Mouse (Mus musculus) embryo, embryonic 9.5 days (tissue): Measurements from ENCODE around the gene Atrnl1.

Source experiments
- DNase-seq: peaks from one replicate; pipeline ENCODE4 v3.0.0-alpha.2; 2017; ENCODE audit errors: extremely low spot score

Atrnl1 gene

GRCm38 (mm10) chr19:58072846-58073245 lies 462.0 kb downstream of the Atrnl1 start:
- no peak for DNase-seq

DNA sequence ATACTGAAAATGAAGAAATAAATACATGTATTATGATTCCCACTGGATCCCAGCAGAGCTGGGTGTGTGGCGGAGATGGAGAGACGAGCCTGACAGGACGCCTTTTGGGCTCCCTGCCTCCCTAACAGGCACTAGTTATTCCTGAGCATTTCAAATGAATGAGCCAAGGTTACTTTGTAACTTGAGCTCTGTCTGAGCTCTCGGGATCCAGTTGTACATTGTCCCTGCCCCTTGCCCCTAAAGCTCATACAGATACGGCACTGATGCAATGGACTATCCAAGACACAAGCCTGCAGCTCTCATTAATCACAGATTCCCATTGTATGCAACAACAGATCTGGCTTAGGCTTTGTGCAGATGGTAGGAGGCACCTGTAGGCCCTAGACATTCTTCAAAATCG lies 464.4 kb downstream of the Atrnl1 start:
- no peak for DNase-seq

- no peak for DNase-seq
Observed at GRCm38 (mm10) chr19:58076961-58077371, 466.1 kb downstream of the Atrnl1 start.

- no peak for DNase-seq
Observed at GRCm38 (mm10) chr19:58077529-58078070, 466.8 kb downstream of the Atrnl1 start.

DNA sequence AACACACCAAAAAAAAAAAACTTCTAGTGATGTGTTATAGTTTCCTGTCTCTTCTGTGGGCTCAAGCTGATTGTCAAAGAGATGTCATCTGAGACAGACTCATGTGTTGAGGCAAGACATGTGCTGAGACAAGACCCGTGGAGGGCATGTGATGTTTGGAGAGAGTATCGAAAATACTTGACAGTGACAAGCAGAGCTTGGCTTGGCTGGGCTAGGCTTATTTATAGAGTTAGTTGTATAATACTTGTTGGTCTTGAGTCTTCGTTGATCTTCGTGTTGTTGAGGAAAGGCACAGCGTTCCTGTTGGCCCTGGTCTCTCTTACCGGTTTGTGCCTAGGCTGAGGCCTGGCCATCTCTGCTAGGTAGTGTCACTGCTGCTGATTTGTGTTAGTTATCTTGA lies 469.3 kb downstream of the Atrnl1 start:
- no peak for DNase-seq

GRCm38 (mm10) chr19:58082751-58083150 lies 471.9 kb downstream of the Atrnl1 start:
- DNase-seq = no peak

DNA sequence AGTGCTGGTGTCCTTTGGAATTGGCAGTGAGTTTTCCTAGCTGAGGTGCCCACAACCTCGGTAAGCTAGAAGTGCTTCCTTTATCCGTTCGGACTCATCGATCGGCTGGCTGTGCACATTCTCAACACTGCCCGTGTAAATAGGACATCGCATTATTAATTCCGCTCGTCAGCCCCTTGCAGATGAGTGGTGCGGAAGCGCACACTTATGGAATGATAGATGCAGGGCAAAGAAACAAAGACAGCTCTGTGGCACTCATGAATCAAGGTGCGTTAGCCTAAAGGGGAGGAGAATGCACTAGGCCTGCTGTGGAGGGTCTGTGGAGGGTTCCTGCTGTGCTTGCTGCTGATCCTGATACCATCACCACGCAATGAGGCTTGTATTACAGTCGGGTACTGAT lies 474.0 kb downstream of the Atrnl1 start:
- DNase-seq = no peak

- DNase-seq = no peak
Observed at GRCm38 (mm10) chr19:58086734-58087133, 475.9 kb downstream of the Atrnl1 start.

GRCm38 (mm10) chr19:58087901-58088300 lies 477.1 kb downstream of the Atrnl1 start:
- no peak for DNase-seq

GRCm38 (mm10) chr19:58088433-58088832 lies 477.6 kb downstream of the Atrnl1 start:
- DNase-seq = no peak

- DNase-seq = no peak
Observed at GRCm38 (mm10) chr19:58091911-58092310, 481.1 kb downstream of the Atrnl1 start.

GRCm38 (mm10) chr19:58094781-58095543 lies 484.1 kb downstream of the Atrnl1 start:
- DNase-seq = no peak

DNA sequence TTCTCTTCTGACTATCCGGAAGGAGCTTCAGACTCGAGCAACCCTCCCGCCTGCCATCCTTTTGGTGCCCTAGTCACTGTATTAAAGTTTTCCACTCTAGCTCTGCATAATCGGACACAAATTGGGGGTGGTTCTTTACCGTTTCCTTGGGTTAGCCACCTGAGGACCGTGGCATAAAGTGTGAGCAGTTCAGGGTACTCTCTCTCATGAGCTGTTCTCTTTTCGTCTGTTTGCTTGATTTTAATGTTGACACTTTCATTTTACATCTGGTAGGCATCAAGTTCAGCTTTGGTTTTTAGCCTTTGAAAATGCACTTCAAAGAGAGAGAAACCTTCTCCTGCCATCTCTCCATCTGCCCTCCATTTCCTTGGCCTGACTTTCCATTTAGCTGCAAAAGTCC lies 484.9 kb downstream of the Atrnl1 start:
- no peak for DNase-seq

DNA sequence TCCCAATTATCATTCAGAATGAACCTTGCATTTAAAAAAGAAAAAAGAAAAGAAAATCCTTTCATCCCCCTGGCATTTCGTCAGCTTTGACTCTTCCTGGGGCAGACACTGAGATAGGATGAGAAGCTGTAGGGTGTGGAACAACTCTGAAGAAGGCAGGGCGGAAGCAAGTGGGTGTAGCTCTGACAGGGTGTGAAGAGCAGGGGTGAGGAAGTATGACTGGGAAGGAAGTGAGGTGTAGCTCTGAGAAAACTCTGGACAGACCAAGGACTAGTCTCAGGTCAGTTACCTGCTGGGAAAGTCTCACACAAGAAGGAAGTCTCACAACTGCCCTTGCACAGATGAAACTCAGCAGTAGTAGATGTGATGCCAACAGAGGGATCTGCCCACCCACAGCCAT lies 486.4 kb downstream of the Atrnl1 start:
- DNase-seq = no peak

- DNase-seq = no peak
Observed at GRCm38 (mm10) chr19:58099539-58099938, 488.7 kb downstream of the Atrnl1 start.

DNA sequence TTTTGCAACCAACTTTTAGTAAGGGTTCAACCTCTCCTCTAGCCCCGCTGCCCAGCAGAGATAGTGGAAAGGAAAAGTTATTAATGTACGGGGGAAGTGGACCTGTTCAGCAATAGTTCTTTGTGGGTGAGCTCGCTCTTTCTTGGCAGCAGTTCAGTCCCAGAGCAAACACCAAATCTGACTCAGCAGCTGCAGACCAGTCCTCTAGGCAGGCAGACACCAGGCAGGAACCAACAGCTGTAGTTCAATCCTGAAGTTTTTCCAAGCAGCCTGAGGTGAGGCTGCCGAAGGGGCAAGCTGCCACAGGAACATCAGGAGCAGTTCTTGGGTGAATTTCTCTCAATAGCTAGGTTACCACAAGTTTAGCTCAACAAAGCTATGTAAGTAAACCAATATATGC lies 489.5 kb downstream of the Atrnl1 start:
- DNase-seq = no peak

DNA sequence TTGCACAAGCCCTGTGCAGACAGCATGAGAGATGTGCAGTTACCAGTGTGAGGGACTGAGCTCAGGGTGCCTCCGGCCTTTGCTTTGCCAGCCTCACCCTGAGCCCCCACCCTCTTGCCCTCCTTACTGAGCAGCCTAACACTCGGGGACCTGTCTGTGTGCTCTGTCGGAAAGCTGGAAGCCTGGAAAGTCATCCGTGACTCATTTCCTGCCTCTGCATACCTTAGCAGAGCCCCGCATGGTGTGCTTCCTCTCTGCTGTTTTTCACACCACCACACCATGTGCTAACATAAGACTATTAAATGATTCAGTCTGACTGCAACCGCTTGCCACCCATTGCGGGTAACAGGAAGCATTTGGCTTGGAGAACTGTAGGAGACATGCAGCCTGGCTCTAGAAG lies 493.7 kb downstream of the Atrnl1 start:
- no peak for DNase-seq

DNA sequence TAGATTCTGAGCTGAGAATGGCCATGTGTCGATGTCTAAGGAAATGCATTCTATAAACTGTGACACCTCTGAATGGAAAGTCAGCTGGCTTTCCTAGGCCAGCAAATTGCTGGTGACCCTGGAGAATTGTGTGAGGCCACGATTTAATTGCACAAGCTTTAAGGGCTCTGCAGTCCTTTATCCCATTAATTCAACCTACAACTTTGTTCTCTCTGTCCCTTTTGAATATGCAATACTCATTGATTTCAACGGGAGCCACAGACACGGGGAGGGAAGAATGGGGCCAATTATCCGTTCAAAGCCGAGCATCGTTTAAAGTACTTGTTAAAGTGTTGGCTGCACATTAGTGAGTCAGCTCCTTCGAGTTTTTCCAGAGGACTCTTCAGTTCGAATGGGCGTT lies 496.8 kb downstream of the Atrnl1 start:
- no peak for DNase-seq

GRCm38 (mm10) chr19:58110491-58110890 lies 499.7 kb downstream of the Atrnl1 start:
- DNase-seq = no peak

DNA sequence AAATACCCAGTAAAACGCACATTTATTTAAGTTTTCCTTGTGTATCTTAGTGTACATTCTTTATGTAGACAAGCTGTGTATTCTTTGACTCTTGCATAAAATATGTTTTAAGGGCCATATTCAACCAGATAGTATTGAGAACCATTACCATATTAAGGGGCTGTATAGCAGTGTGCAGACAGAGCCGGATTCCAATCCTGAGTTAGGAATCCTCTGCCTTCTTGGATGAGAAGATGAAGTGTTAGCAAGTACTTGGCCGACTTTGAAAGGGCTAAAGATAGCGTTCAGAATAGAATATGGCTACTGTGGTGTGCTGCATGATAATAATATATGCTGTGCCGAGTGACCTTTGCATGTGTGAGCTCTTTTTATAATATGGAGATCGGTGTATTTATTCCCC lies 500.5 kb downstream of the Atrnl1 start:
- DNase-seq = no peak

DNA sequence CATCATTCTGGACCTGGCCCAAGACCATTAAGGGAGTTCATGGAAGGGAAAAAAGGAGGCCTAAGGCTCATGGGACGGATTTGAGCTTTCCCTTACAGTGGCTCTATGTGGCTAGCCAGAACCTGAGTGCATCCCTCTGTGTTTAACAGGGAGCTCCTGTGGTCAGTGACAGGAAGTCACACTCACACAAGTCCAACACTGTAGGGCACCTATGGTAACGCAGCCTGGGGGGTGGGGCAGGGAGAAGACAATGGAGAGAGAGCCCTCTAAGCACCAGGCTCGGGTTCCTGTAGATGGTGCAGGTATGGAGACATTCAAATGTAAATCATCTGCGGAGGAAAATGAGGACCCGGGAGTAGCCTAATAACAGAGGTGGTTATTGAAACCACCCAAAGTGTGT lies 501.3 kb downstream of the Atrnl1 start:
- no peak for DNase-seq

DNA sequence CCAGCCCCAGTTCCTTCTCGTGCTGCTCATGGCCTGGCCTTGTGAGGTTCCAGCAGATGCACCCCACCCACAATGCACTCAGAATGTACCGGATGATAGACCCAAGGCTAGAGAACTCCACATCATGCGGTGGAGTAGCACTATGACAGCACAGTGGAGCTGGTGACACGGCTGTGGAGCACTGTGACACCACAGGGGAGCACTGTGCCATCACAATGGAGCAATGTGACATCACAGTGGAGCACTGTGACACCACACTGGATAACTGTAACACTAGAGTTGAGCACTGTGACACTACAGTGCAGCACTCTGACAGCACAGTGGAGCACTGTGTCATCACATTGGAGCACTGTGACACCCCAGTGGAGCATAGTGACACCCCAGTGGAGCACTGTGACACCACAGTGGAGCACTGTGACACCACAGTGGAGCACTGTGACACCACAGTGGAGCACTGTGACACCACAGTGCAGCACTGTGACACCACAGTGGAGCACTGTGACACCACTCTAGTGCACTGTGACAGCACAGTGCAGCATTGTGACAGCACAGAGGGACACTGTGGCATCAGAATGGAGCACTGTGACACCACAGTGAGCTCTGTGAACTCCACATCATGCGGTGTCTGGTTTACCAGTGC lies 502.4 kb downstream of the Atrnl1 start:
- no peak for DNase-seq

- no peak for DNase-seq
Observed at GRCm38 (mm10) chr19:58117595-58117994, 506.8 kb downstream of the Atrnl1 start.
